Mouse (Mus musculus) stomach, postnatal 0 days (tissue): ENCODE measurements around the gene Txlng. TPM values are rescaled to one million over a fixed set of nuclear protein-coding genes. Genes with fewer than 3 reads are reported as not detected.

ENCODE experiments used
- ATAC-seq: fragments of 200-750 bp; cut with Nextera tagmentation; 2 replicates; pipeline ENCODE4 v1.8.0; 2017; ENCODE audit not compliant: low FRiP score, low TSS enrichment
- DNase-seq: peaks from one replicate; pipeline ENCODE4 v3.0.0-alpha.2; 2016; ENCODE audit warnings: low spot score
- H3K27ac ChIP-seq: fragments of 300-500 bp; sonication (generic); replicated peaks from 2 replicates; pipeline ENCODE4 v1.5.1; 2014; ENCODE audit warnings: mild to moderate bottlenecking, control low read depth
- H3K27me3 ChIP-seq: fragments of 300-500 bp; sonication (generic); 2 replicates; pipeline ENCODE4 v1.6.1; 2014; ENCODE audit warnings: low read length; ENCODE audit not compliant: control insufficient read depth, insufficient read depth
- H3K36me3 ChIP-seq: fragments of 300-500 bp; sonication (generic); 2 replicates; pipeline ENCODE4 v1.6.1; 2014; ENCODE audit warnings: low read length, mixed read lengths; ENCODE audit not compliant: control insufficient read depth, insufficient read depth
- H3K4me1 ChIP-seq: fragments of 300-500 bp; sonication (generic); replicated peaks from 2 replicates; pipeline ENCODE4 v1.6.1; 2014; ENCODE audit warnings: antibody characterized with exemption; ENCODE audit not compliant: control insufficient read depth, insufficient read depth
- H3K4me2 ChIP-seq: fragments of 300-500 bp; sonication (generic); replicated peaks from 2 replicates; pipeline ENCODE4 v1.6.1; 2014; ENCODE audit warnings: low read depth, mild to moderate bottlenecking, control low read depth, moderate library complexity
- H3K4me3 ChIP-seq: fragments of 300-500 bp; sonication (generic); 2 replicates; pipeline ENCODE4 v1.5.1; 2014; ENCODE audit warnings: low read depth, low read length, control low read depth
- H3K9ac ChIP-seq: fragments of 300-500 bp; sonication (generic); 2 replicates; pipeline ENCODE4 v1.6.1; 2014; ENCODE audit warnings: mild to moderate bottlenecking, low read length, control low read depth, mixed read lengths
- H3K9me3 ChIP-seq: fragments of 300-500 bp; sonication (generic); 2 replicates; pipeline ENCODE4 v1.6.1; 2016; ENCODE audit warnings: low read length; ENCODE audit not compliant: control insufficient read depth
- CTCF ChIP-seq: IDR thresholded peaks from 2 replicates; pipeline ENCODE4 v1.5.1; 2016; ENCODE audit warnings: antibody characterized with exemption, low read depth, mild to moderate bottlenecking, moderate library complexity
- EP300 ChIP-seq: optimal IDR thresholded peaks from 2 replicates; pipeline ENCODE3; 2016; ENCODE audit warnings: antibody characterized with exemption
- WGBS: fragments of 180-500 bp; shearing (Covaris S2); extraction: QIAGEN DNeasy Blood & Tissue Kit; methylation state at CpG from one replicate; pipeline ENCODE4 v1.1.7; 2014; 5-methylcytosine and 5-hydroxymethylcytosine counted together
- polyA plus RNA-seq: library from polyadenylated mRNA; unstranded; fragments of >200 nt; fragmentation: Nextera tagmentation; extraction: Ambion mirVana; gene quantifications from 2 replicates; pipeline ENCODE4 v1.2.1, GENCODE M21; 2015

Gene Txlng
- polyA plus RNA-seq, 1 experiment from 2014 or later: 6.2 TPM

DNA sequence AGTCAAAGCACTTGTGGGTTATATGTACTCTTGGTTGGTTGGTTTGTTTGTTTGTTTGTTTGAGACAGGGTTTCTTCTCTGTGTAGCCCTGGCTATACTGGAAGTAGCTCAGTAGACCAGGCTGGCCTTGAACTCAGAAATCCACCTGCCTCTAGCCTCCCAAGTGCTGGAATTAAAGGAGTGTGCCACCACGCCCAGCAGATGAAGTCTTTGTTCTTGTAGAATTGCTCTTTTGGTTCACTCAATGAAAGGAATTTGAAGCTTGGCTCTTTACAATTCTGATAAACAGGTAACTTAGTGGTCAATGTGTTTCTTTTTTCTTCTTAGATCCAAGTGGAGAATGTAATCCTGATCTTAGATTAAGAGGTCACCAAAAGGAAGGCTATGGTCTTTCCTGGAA, 58.5 kb downstream of the Txlng start:
- no peak for DNase-seq
- Histone ChIP-seq H3K4me2 (no peak overlapping the region), H3K9ac (no peak overlapping the region), H3K27me3 (no peaks in the 10 kb centered on the region), H3K4me3 (no peak overlapping the region), H3K27ac (no peak overlapping the region), H3K36me3 (no peaks in the 10 kb centered on the region), H3K9me3 (no peaks in the 10 kb centered on the region), H3K4me1 (no peaks in the 10 kb centered on the region)
- 63% methylated on average over 1 of the region's 1 CpGs for WGBS
- ATAC-seq: no peak
- TF ChIP-seq CTCF (no peak), EP300 (no peak)

DNA sequence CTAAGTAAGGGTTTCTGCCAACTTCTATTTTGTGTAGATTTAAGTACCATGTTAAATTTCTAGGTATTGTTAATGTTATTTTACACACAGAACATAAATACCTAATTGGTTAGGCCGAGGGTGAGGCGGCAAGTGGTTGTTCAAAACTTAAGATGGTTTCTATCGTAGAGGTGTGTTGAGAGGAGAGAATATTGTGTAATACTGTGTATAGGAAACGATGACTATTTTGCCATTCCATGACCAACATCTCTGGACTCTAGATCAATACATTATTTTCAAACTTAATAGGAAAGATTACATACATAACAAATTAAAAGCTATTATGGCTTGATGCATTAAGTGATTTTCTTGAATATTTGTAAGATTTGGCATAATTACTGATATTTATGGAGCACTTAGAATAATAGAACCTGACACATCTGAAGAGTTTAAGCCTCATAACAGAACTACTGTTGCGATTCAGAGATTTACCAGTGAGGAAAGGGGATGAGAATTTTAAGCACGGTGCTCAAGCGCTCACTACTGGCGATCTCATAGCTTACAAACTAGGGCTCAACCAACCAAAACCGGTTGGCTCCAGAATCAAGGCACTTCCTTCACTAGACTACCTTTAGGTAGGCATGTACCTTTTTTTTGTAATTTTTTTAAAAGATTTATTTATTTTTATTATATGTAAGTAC, 67.4 kb downstream of the Txlng start:
- TF ChIP-seq EP300 (no peak), CTCF (peak; percentile 22; the same call in 1 of the 2 replicates)
- Histone ChIP-seq H3K4me3 (peak overlapping the region; percentile 65), H3K36me3 (no peaks in the 10 kb centered on the region), H3K27ac (no peak overlapping the region), H3K9me3 (no peaks in the 10 kb centered on the region), H3K27me3 (no peaks in the 10 kb centered on the region), H3K4me1 (no peaks in the 10 kb centered on the region), H3K9ac (no peak overlapping the region), H3K4me2 (peak overlapping the region; percentile 54)
- DNase-seq: no peak
- 21% methylated on average over 9 of the region's 9 CpGs for WGBS
- ATAC-seq: no peak

DNA sequence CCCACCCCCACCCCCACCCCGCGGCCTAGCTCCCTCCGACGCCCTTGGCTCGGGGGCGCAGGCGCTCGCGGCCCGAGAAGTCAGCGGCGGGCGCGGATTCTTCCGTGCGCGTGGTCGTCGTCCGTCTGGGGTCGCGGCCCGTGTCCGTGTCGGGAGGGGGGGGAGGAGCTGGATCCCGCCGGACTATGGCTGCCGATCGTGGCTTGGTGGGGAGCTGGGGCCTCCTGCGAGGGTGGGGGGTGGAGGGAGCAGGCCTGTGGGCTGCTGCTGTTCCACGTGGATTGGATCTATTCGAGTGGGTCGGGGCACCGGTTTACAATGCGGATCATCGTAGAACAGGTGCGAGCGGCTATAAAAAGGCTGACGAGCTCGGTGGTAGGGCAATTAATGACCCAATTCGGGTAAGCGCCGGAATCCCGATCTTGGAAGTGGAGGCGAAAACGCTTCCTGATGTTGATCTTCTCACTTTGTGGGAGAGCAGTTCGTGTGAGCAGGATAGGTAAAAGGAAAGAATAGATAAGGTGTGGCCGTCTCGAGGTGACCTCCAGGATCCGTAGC, 68.2 kb downstream of the Txlng start:
- peak overlapping the region; percentile 54 for H3K4me2 ChIP-seq
- H3K4me3 ChIP-seq: peak overlapping the region; percentile 65
- 14% methylated on average over 25 of the region's 50 CpGs for WGBS
- H3K27ac ChIP-seq: peak overlapping the region; percentile 97
- ATAC-seq (no peak), DNase-seq (peak; percentile 37)
- no peaks in the 10 kb centered on the region for H3K36me3 ChIP-seq
- H3K27me3 ChIP-seq: no peaks in the 10 kb centered on the region
- H3K4me1 ChIP-seq: no peaks in the 10 kb centered on the region
- no peaks in the 10 kb centered on the region for H3K9me3 ChIP-seq
- H3K9ac ChIP-seq: peak overlapping the region; percentile 85
- TF ChIP-seq CTCF (no peak), EP300 (no peak)

DNA sequence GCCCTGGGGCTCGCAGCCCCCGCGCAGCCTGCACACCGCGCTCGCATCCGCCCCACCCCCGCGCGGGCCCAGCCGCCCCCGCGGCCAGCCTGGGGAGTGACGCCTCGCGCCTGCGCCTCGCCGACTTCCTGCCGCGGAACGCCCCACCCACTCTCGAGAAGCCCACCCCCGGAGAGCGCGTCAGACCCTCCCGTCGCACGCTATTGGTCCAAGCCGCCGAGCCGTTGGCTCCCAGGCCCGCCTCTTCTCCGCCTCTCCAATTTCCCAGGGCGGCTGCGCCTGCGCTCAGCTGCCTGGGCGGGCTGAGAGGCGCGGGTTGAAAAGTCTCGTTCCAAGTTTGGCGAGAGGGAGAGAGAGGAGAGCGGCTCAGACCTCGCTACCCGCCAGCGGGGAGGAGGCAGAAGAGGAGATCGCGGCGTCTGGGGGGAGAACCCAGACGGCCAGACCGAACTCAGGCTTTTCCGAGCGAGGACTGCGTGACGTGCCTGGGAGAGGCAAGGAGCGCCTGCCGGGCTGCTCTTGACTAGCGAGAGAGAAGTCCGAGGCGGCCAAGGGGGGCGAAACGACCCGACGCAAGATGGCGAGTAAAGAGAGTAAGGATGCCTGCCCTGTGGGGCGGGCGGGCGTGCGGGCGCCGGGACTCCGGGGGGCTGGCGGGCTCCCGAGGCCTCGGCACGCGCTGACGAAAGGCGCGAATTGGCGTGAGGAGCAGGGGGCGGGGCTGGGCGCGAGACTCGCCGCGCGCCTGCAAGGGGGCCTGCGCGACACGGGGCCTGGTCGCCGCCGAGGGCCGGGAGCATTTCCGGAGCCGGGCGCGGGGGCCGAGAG, 68.9 kb downstream of the Txlng start, which contains the start of gene Rbbp7:
Gene Rbbp7, plus strand, starts transcription at position 288 of the 828 bp plus-strand sequence.
- H3K4me1 ChIP-seq: no peaks in the 10 kb centered on the region
- H3K9me3 ChIP-seq: no peaks in the 10 kb centered on the region
- 12% methylated on average over 47 of the region's 100 CpGs for WGBS
- DNase-seq (peak; percentile 93), ATAC-seq (peak; percentile 96)
- no peaks in the 10 kb centered on the region for H3K27me3 ChIP-seq
- H3K27ac ChIP-seq: peak within 1 kb of the TSS; percentile 97
- TF ChIP-seq EP300 (no peak), CTCF (no peak)
- H3K4me2 ChIP-seq: peak within 1 kb of the TSS; percentile 54
- H3K36me3 ChIP-seq: no peaks in the 10 kb centered on the region
- peak within 1 kb of the TSS; percentile 65 for H3K4me3 ChIP-seq
- peak within 1 kb of the TSS; percentile 85 for H3K9ac ChIP-seq

DNA sequence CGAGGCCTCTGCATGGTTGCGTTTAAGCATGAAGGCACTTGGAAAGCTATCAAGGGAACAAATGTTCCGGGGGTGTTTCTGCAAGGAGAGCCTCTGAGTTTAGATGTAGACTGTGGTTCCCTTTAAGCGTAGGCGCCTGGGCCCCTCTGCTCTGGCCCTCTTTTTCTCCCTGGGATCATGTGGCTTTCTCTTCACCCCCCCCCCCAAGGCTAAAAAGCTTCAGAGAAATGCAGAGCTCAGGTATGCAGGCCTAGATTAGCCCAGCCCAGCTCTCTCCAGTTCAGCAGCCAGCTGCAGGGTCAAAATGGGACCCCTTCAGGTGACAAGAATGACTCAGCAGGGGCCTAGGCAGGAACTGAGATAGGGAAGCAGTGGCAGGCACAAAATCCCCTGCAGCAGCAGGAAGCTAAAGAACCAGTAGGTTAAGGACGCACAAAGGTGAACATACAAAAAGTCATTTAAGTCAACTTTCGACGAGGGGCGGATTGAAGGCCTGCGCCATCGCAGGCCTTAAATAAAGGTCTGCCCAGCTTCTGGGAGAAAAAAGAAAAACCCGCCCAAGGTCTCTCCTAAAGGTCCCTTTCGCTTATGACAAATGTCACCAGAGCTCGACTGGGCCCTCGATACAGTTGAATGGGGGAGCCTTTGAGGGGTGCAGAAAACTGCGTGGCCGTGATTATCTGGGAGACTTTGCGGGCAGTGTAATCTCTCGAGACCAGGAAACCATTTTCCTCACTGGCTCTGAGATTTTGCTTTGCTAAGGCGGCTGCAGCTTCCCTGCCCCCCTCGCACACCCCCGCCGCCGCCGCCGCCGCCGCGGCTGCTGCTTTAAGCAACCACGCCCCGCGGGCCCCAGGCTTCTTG, 69.8 kb downstream of the Txlng start:
- ATAC-seq: peak; percentile 30; the same call in 1 of the 2 replicates
- Histone ChIP-seq H3K9ac (peak overlapping the region; percentile 56), H3K9me3 (no peaks in the 10 kb centered on the region), H3K27ac (peak overlapping the region; percentile 95), H3K27me3 (no peaks in the 10 kb centered on the region), H3K36me3 (no peaks in the 10 kb centered on the region), H3K4me2 (peak overlapping the region; percentile 32), H3K4me3 (peak overlapping the region; percentile 23), H3K4me1 (no peaks in the 10 kb centered on the region)
- DNase-seq: peak; percentile 57
- 25% methylated on average over 23 of the region's 32 CpGs for WGBS
- TF ChIP-seq EP300 (no peak), CTCF (no peak)
